Mouse (Mus musculus) MEL (cell line): ENCODE data around the gene D1Ertd622e. TPM values are rescaled to one million over a fixed set of nuclear protein-coding genes. Genes with fewer than 3 reads are reported as not detected.

Experiments
- DNase-seq: peaks from one replicate; pipeline ENCODE4 v3.0.0; 2011; ENCODE audit warnings: low read depth, low spot score
- H3K27ac ChIP-seq: 2 replicates; pipeline ENCODE4 v1.5.1; 2012; ENCODE audit warnings: low read depth, mild to moderate bottlenecking, control low read depth, low read length, moderate library complexity; ENCODE audit not compliant: control insufficient read depth
- H3K27me3 ChIP-seq, 2 experiments: fragments of 150-350 bp in 1 of 2; sonication (generic) in 1 of 2; 2 replicates each; pipeline ENCODE4 v1.6.1; 2012; ENCODE audit warnings: low read length in 2 of 2, mild to moderate bottlenecking in 2 of 2, improper control_type of control experiment in 1 of 2, moderate library complexity in 1 of 2; ENCODE audit not compliant: insufficient read depth in 2 of 2, control insufficient read depth in 1 of 2
- H3K36me3 ChIP-seq, 2 experiments: 2 replicates each; pipeline ENCODE4 v1.6.1; 2012 to 2014; ENCODE audit warnings: low read length in 2 of 2, improper control_type of control experiment in 1 of 2, inconsistent platforms in 1 of 2, mild to moderate bottlenecking in 1 of 2; ENCODE audit not compliant: insufficient read depth in 2 of 2, control insufficient read depth in 1 of 2
- H3K4me1 ChIP-seq, 2 experiments: fragments of 150-350 bp in 1 of 2; sonication (generic) in 1 of 2; 2 replicates each; pipeline ENCODE4 v1.6.1; 2012; ENCODE audit warnings: low read length in 2 of 2, improper control_type of control experiment in 1 of 2, mild to moderate bottlenecking in 1 of 2; ENCODE audit not compliant: insufficient read depth in 2 of 2, control insufficient read depth in 1 of 2
- H3K4me3 ChIP-seq, 2 experiments: fragments of 150-350 bp in 1 of 2; sonication (generic) in 1 of 2; 2 replicates each; pipeline ENCODE4 v1.5.1; 2012; ENCODE audit warnings: low read depth in 2 of 2, low read length in 2 of 2, mild to moderate bottlenecking in 2 of 2, moderate library complexity in 2 of 2, control low read depth in 1 of 2, improper control_type of control experiment in 1 of 2; ENCODE audit not compliant: control insufficient read depth in 1 of 2, insufficient read depth in 1 of 2
- H3K79me2 ChIP-seq: 2 replicates; pipeline ENCODE4 v1.6.1; 2012; ENCODE audit warnings: mild to moderate bottlenecking, low read length, moderate library complexity; ENCODE audit not compliant: control insufficient read depth, poor library complexity, insufficient read depth
- H3K9ac ChIP-seq: 2 replicates; pipeline ENCODE4 v1.6.1; 2012; ENCODE audit warnings: low read depth, mild to moderate bottlenecking, control low read depth, low read length, moderate library complexity; ENCODE audit not compliant: control insufficient read depth, poor library complexity, severe bottlenecking
- H3K9me3 ChIP-seq: fragments of 150-350 bp; sonication (generic); replicated peaks from 2 replicates; pipeline ENCODE4 v1.6.1; 2012; ENCODE audit warnings: mild to moderate bottlenecking, low read length, improper control_type of control experiment, moderate library complexity; ENCODE audit not compliant: insufficient read depth
- BHLHE40 ChIP-seq: IDR thresholded peaks from 2 replicates; pipeline ENCODE4 v1.6.1; 2012; ENCODE audit warnings: low read depth, mild to moderate bottlenecking, inconsistent platforms, low read length, improper control_type of control experiment, borderline replicate concordance
- CHD1 ChIP-seq: IDR thresholded peaks from 2 replicates; pipeline ENCODE4 v1.6.1; 2012; ENCODE audit warnings: low read depth, mild to moderate bottlenecking, inconsistent platforms, low read length, improper control_type of control experiment
- CHD2 ChIP-seq: IDR thresholded peaks from 2 replicates; pipeline ENCODE4 v1.6.1; 2011; ENCODE audit warnings: low read length, improper control_type of control experiment
- EP300 ChIP-seq, 2 experiments: IDR thresholded peaks; 2 replicates each; pipeline ENCODE4 v1.6.1; 2011; ENCODE audit warnings: improper control_type of control experiment in 2 of 2, low read length in 2 of 2, low read depth in 1 of 2, mild to moderate bottlenecking in 1 of 2
- ETS1 ChIP-seq: IDR thresholded peaks from 2 replicates; pipeline ENCODE4 v1.6.1; 2012; ENCODE audit warnings: low read depth, mild to moderate bottlenecking, inconsistent platforms, low read length, improper control_type of control experiment, moderate library complexity
- GABPA ChIP-seq: IDR thresholded peaks from 2 replicates; pipeline ENCODE4 v1.6.1; 2012; ENCODE audit warnings: low read depth, mild to moderate bottlenecking, inconsistent platforms, low read length, improper control_type of control experiment, moderate library complexity
- GATA1 ChIP-seq: IDR thresholded peaks from 2 replicates; pipeline ENCODE4 v1.6.1; 2011; ENCODE audit warnings: low read depth, low read length, improper control_type of control experiment
- HCFC1 ChIP-seq: IDR thresholded peaks from 2 replicates; pipeline ENCODE4 v1.6.1; 2012; ENCODE audit warnings: low read depth, mild to moderate bottlenecking, inconsistent platforms, low read length, improper control_type of control experiment, moderate library complexity
- JUND ChIP-seq: IDR thresholded peaks from 2 replicates; pipeline ENCODE4 v1.6.1; 2011; ENCODE audit warnings: low read depth, mild to moderate bottlenecking, improper control_type of control experiment, low read length
- KAT2A ChIP-seq: conservative IDR thresholded peaks from 2 replicates; pipeline ENCODE4 v1.6.1; 2012; ENCODE audit warnings: low read depth, low read length, improper control_type of control experiment, inconsistent platforms
- MAFK ChIP-seq: IDR thresholded peaks from 2 replicates; pipeline ENCODE4 v1.6.1; 2011; ENCODE audit warnings: low read depth, mild to moderate bottlenecking, low read length, improper control_type of control experiment, borderline replicate concordance
- MAZ ChIP-seq: IDR thresholded peaks from 2 replicates; pipeline ENCODE4 v1.6.1; 2012; ENCODE audit warnings: low read depth, mild to moderate bottlenecking, inconsistent platforms, low read length, improper control_type of control experiment
- MEF2A ChIP-seq: IDR thresholded peaks from 2 replicates; pipeline ENCODE4 v1.6.1; 2014; ENCODE audit warnings: low read depth, mild to moderate bottlenecking, inconsistent platforms, low read length, improper control_type of control experiment; ENCODE audit not compliant: poor library complexity, insufficient replicate concordance, severe bottlenecking; ENCODE audit errors: extremely low read depth
- MXI1 ChIP-seq: IDR thresholded peaks from 2 replicates; pipeline ENCODE4 v1.6.1; 2011; ENCODE audit warnings: mild to moderate bottlenecking, low read depth, low read length, improper control_type of control experiment
- MYB ChIP-seq: IDR thresholded peaks from 2 replicates; pipeline ENCODE4 v1.6.1; 2011; ENCODE audit warnings: mild to moderate bottlenecking, low read depth, low read length, improper control_type of control experiment
- MYC ChIP-seq: IDR thresholded peaks from 2 replicates; pipeline ENCODE4 v1.6.1; 2011; ENCODE audit warnings: low read depth, mild to moderate bottlenecking, low read length, improper control_type of control experiment, moderate library complexity
- NELFE ChIP-seq: IDR thresholded peaks from 2 replicates; pipeline ENCODE4 v1.6.1; 2011; ENCODE audit warnings: low read depth, low read length, improper control_type of control experiment
- POLR2AphosphoS2 ChIP-seq: IDR thresholded peaks from 2 replicates; pipeline ENCODE4 v1.6.1; 2011; ENCODE audit warnings: low read length, improper control_type of control experiment
- POLR2AphosphoS5 ChIP-seq: IDR thresholded peaks from 2 replicates; pipeline ENCODE4 v1.6.1; 2012; ENCODE audit warnings: low read depth, borderline replicate concordance, mild to moderate bottlenecking, inconsistent platforms, low read length, moderate library complexity, mixed read lengths
- RAD21 ChIP-seq: IDR thresholded peaks from 2 replicates; pipeline ENCODE4 v1.6.1; 2011; ENCODE audit warnings: mild to moderate bottlenecking, low read depth, low read length, improper control_type of control experiment
- RCOR1 ChIP-seq: IDR thresholded peaks from 2 replicates; pipeline ENCODE4 v1.6.1; 2012; ENCODE audit warnings: low read depth, mild to moderate bottlenecking, inconsistent platforms, low read length, improper control_type of control experiment
- SIN3A ChIP-seq: IDR thresholded peaks from 2 replicates; pipeline ENCODE4 v1.6.1; 2012; ENCODE audit warnings: low read length, improper control_type of control experiment, inconsistent platforms
- SMC3 ChIP-seq: IDR thresholded peaks from 2 replicates; pipeline ENCODE4 v1.6.1; 2011; ENCODE audit warnings: low read depth, low read length, improper control_type of control experiment
- TAL1 ChIP-seq: IDR thresholded peaks from 2 replicates; pipeline ENCODE4 v1.6.1; 2012; ENCODE audit warnings: mild to moderate bottlenecking, inconsistent platforms, low read length, moderate library complexity, mixed read lengths
- TBP ChIP-seq: IDR thresholded peaks from 2 replicates; pipeline ENCODE4 v1.8.0; 2011; ENCODE audit warnings: low read depth, low read length, improper control_type of control experiment
- TCF12 ChIP-seq: IDR thresholded peaks from 2 replicates; pipeline ENCODE4 v1.6.1; 2014; ENCODE audit warnings: low read depth, mild to moderate bottlenecking, inconsistent platforms, low read length, improper control_type of control experiment, moderate library complexity
- UBTF ChIP-seq: IDR thresholded peaks from 2 replicates; pipeline ENCODE4 v1.6.1; 2012; ENCODE audit warnings: low read depth, mild to moderate bottlenecking, inconsistent platforms, low read length, improper control_type of control experiment, moderate library complexity, borderline replicate concordance; ENCODE audit not compliant: insufficient read depth
- ZC3H11A ChIP-seq: IDR thresholded peaks from 2 replicates; pipeline ENCODE4 v1.6.1; 2012; ENCODE audit warnings: low read depth, mild to moderate bottlenecking, inconsistent platforms, low read length, improper control_type of control experiment
- ZKSCAN1 ChIP-seq: IDR thresholded peaks from 2 replicates; pipeline ENCODE4 v1.6.1; 2012; ENCODE audit warnings: low read depth, mild to moderate bottlenecking, inconsistent platforms, low read length, improper control_type of control experiment, moderate library complexity
- polyA plus RNA-seq, 2 experiments: library from polyadenylated mRNA; stranded (reverse) in 1 of 2; unstranded in 1 of 2; fragments of >175 nt in 1 of 2; fragments of >200 nt in 1 of 2; gene quantifications; 2 replicates each; pipeline versions ENCODE4 v1.2.1 to v1.2.4; 2012; ENCODE audit warnings: low replicate concordance in 2 of 2, low read depth in 1 of 2; ENCODE audit not compliant: insufficient read length in 2 of 2, insufficient read depth in 1 of 2, missing spikeins in 1 of 2
- total RNA-seq: library from RNA; depleted of rRNA; stranded (reverse); fragments of 300-350 nt; gene quantifications from 2 replicates; pipeline ENCODE4 v1.2.3, GENCODE M21; 2012

D1Ertd622e gene
- total and polyA plus RNA-seq, 3 experiments: 26.8 to 53.9 (median 46.5) TPM

GRCm38 (mm10) chr1:97662324-97662723, 450 bp upstream of the D1Ertd622e start:
- TF ChIP-seq GATA1 (no peak), RAD21 (no peak), TCF12 (no peak), JUND (no peak), CHD2 (no peak), POLR2AphosphoS5 (no peak), RCOR1 (no peak), POLR2AphosphoS2 (no peak), EP300 (IDR thresholded peaks at IDR 0.05; ENCODE audit: low read depth in 1 of 2, low read length in 2 of 2) (no peak), SIN3A (no peak), MAZ (no peak), MYB (no peak), TAL1 (no peak), GABPA (no peak), SMC3 (no peak), MAFK (no peak), HCFC1 (no peak), MYC (no peak), NELFE (no peak), ZC3H11A (no peak)
- H3K9me3 ChIP-seq: no peaks in the 10 kb centered on the region
- H3K9ac ChIP-seq: peak overlapping the region; percentile 71
- no peak overlapping the region for H3K27ac ChIP-seq
- peak overlapping the region; percentile 79 to 97 for H3K4me3 ChIP-seq
- H3K4me1 ChIP-seq: peaks cover 10 to 14% of the 10 kb centered on the region in 2 experiments
- peaks cover 0 to 28% of the 10 kb centered on the region in 2 experiments; a peak in 2 of 4 replicates for H3K36me3 ChIP-seq
- H3K27me3 ChIP-seq: no peaks in the 10 kb centered on the region
- peak; percentile 63 for DNase-seq
- peaks cover 33% of the 10 kb centered on the region for H3K79me2 ChIP-seq

GRCm38 (mm10) chr1:97660687-97661405, 1.0 kb downstream of the D1Ertd622e start:
- DNase-seq: peak; percentile 91
- Histone ChIP-seq H3K79me2 (peaks cover 43% of the 10 kb centered on the region), H3K9ac (peak overlapping the region; percentile 91), H3K9me3 (no peaks in the 10 kb centered on the region), H3K4me3 (peak overlapping the region; percentile 79 to 97), H3K27ac (peak overlapping the region; percentile 49), H3K27me3 (no peaks in the 10 kb centered on the region), H3K36me3 (peaks cover 0 to 32% of the 10 kb centered on the region in 2 experiments; a peak in 2 of 4 replicates), H3K4me1 (peaks cover 10 to 16% of the 10 kb centered on the region in 2 experiments)
- TF ChIP-seq ZKSCAN1: no peak
- peak; percentile 13; the same call in 1 of the 2 replicates for TF ChIP-seq HCFC1
- peak; percentile 65 for TF ChIP-seq MYB
- TF ChIP-seq CHD1: no peak
- TF ChIP-seq TBP: no peak
- TF ChIP-seq TCF12: peak; percentile 95
- no peak for TF ChIP-seq RAD21
- peak; percentile 65 to 90 for TF ChIP-seq EP300 (IDR thresholded peaks at IDR 0.05; ENCODE audit: low read depth in 1 of 2, low read length in 2 of 2)
- TF ChIP-seq BHLHE40: peak; percentile 36; the same call in 1 of the 2 replicates
- TF ChIP-seq SMC3: no peak
- peak; percentile 87 for TF ChIP-seq UBTF
- TF ChIP-seq GATA1: peak; percentile 69; the same call in 1 of the 2 replicates
- TF ChIP-seq MXI1: peak; percentile 39; the same call in 1 of the 2 replicates
- no peak for TF ChIP-seq MEF2A
- 0 out of 2 replicates have a peak, but pooled peaks have one; percentile 22 for TF ChIP-seq RCOR1
- peak; percentile 68; the same call in 1 of the 2 replicates for TF ChIP-seq ETS1
- 0 out of 2 replicates have a peak, but pooled peaks have one; percentile 41 for TF ChIP-seq MYC
- TF ChIP-seq KAT2A: no peak
- TF ChIP-seq TAL1: peak; percentile 95
